Mouse (Mus musculus): ENCODE measurements around the gene Nbeal1. TPM values are rescaled to one million over a fixed set of nuclear protein-coding genes. Genes with fewer than 3 reads are reported as not detected.
A peak's percentile ranks its signal among the peaks of the same experiment; 100 is the strongest.

Nbeal1 gene
- polyA plus RNA-seq, 1 experiment from 2014 or later, result 6.5 TPM

- H3K36me3 ChIP-seq, result 0 out of 2 replicates have a peak, but pooled peaks cover 4% of the 10 kb centered on the region
- no peaks in the 10 kb centered on the region for H3K9me3 ChIP-seq
- H3K27ac ChIP-seq, result no peak overlapping the region
- H3K4me3 ChIP-seq, result no peak overlapping the region
- H3K4me1 ChIP-seq, result no peaks in the 10 kb centered on the region
- no peak overlapping the region for H3K4me2 ChIP-seq
- H3K27me3 ChIP-seq, result no peaks in the 10 kb centered on the region
- no peak for ATAC-seq (ENCODE audit: insufficient number of reproducible peaks, low FRiP score, low TSS enrichment, low read depth)
- H3K9ac ChIP-seq, result no peak overlapping the region
These were observed 8.1 kb downstream of the Nbeal1 start for GRCm38 (mm10) chr1:60188454-60188853.

- 76% methylated on average over 3 of the region's 3 CpGs for WGBS
- no peak for ATAC-seq (ENCODE audit: insufficient number of reproducible peaks, low FRiP score, low TSS enrichment, low read depth)
- Histone ChIP-seq H3K27me3 (no peaks in the 10 kb centered on the region), H3K4me3 (no peak overlapping the region), H3K9me3 (no peaks in the 10 kb centered on the region), H3K9ac (no peak overlapping the region), H3K36me3 (peaks cover 30% of the 10 kb centered on the region), H3K4me2 (no peak overlapping the region), H3K4me1 (no peaks in the 10 kb centered on the region), H3K27ac (no peak overlapping the region)
These were observed 16.4 kb downstream of the Nbeal1 start for GRCm38 (mm10) chr1:60196813-60197212.

GRCm38 (mm10) chr1:60199006-60199405 is 18.6 kb downstream of the Nbeal1 start:
- no peak for ATAC-seq (ENCODE audit: insufficient number of reproducible peaks, low FRiP score, low TSS enrichment, low read depth)
- no peak overlapping the region for H3K9ac ChIP-seq
- no peaks in the 10 kb centered on the region for H3K4me1 ChIP-seq
- H3K4me3 ChIP-seq, result no peak overlapping the region
- H3K36me3 ChIP-seq, result peaks cover 51% of the 10 kb centered on the region
- H3K27ac ChIP-seq, result no peak overlapping the region
- H3K9me3 ChIP-seq, result no peaks in the 10 kb centered on the region
- no peaks in the 10 kb centered on the region for H3K27me3 ChIP-seq
- no peak overlapping the region for H3K4me2 ChIP-seq
- 72% methylated on average over 4 of the region's 4 CpGs for WGBS

DNA sequence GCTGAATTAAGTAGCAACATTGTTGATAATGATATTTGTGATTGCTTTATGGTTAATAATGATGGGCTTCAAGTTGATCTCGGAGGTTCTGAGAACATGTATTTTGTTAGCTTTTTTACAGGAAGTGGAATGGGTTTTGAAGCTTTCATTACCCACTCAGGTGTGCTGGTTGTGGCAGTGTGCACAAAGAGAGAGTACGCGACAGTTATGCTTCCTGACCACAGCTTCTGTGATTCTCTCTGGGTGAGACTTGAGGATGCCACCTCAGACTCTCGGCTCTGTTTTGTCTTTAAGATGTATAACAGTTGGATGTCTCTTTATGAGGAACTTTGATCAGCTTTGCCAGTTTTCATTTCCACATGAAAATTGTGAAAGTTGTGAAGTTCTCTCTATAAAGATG is 55.9 kb downstream of the Nbeal1 start:
- no peak overlapping the region for H3K27ac ChIP-seq
- H3K4me1 ChIP-seq, result no peaks in the 10 kb centered on the region
- H3K4me3 ChIP-seq, result no peak overlapping the region
- no peaks in the 10 kb centered on the region for H3K9me3 ChIP-seq
- no peak overlapping the region for H3K4me2 ChIP-seq
- 92% methylated on average over 4 of the region's 4 CpGs for WGBS
- H3K27me3 ChIP-seq, result no peaks in the 10 kb centered on the region
- H3K36me3 ChIP-seq, result peaks cover 34% of the 10 kb centered on the region
- no peak overlapping the region for H3K9ac ChIP-seq
- ATAC-seq (ENCODE audit: insufficient number of reproducible peaks, low FRiP score, low TSS enrichment, low read depth), result no peak

GRCm38 (mm10) chr1:60240430-60240829 is 60.0 kb downstream of the Nbeal1 start:
- Histone ChIP-seq H3K4me3 (no peak overlapping the region), H3K36me3 (peaks cover 24% of the 10 kb centered on the region), H3K27ac (no peak overlapping the region), H3K4me2 (no peak overlapping the region), H3K27me3 (no peaks in the 10 kb centered on the region), H3K9ac (no peak overlapping the region), H3K9me3 (no peaks in the 10 kb centered on the region), H3K4me1 (no peaks in the 10 kb centered on the region)
- no peak for ATAC-seq (ENCODE audit: insufficient number of reproducible peaks, low FRiP score, low TSS enrichment, low read depth)

DNA sequence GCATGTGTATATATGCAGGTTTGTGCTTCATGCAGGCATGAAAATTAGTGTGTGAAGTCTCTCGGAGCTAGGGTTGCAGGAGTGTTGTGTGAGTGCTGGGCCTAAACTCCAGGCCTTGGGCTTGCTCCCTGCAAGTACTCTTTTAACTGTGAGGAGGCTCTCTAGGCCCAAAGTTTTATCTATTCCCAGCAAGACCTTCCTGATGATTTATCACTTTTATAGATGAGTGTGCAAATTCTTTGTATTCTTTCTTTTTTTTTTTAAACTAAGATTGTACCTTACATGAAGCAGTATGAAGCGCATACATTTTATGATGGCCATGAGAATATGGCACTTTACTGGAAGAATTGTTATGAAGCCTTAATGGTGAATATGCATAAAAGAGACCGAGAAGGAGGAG is 87.7 kb downstream of the Nbeal1 start:
- H3K4me3 ChIP-seq, result no peak overlapping the region
- 87% methylated on average over 3 of the region's 3 CpGs for WGBS
- H3K36me3 ChIP-seq, result peaks cover 31% of the 10 kb centered on the region

DNA sequence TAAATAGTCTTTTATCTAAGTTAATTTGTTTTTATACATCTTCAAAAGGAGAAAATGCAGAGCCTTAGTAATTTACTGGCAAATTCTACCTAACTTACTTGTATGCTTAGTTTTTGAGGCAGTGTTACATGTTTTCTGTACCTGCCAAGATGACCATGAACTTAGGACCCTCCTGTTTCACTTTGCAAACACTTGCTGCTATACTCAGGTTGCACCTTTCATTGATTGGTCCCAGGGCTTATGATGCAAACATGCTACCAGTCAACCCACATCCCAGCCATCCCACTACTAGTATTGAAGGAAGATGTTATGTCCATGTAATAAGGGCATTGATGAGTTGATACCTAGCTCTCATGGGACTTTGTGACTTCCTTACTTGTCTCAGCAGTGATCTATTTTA is 88.9 kb downstream of the Nbeal1 start:
- H3K4me3 ChIP-seq, result no peak overlapping the region

More for the DNA sequence above, 87.7 kb downstream of the Nbeal1 start:
- Histone ChIP-seq H3K4me1 (no peaks in the 10 kb centered on the region), H3K27me3 (no peaks in the 10 kb centered on the region), H3K9me3 (no peaks in the 10 kb centered on the region), H3K27ac (no peak overlapping the region), H3K9ac (no peak overlapping the region), H3K4me2 (no peak overlapping the region)
- no peak for ATAC-seq (ENCODE audit: insufficient number of reproducible peaks, low FRiP score, low TSS enrichment, low read depth)

GRCm38 (mm10) chr1:60272471-60272870 is 92.1 kb downstream of the Nbeal1 start:
- Histone ChIP-seq H3K4me3 (no peak overlapping the region), H3K4me2 (no peak overlapping the region), H3K9ac (no peak overlapping the region), H3K4me1 (no peaks in the 10 kb centered on the region), H3K27me3 (no peaks in the 10 kb centered on the region), H3K9me3 (no peaks in the 10 kb centered on the region), H3K27ac (no peak overlapping the region), H3K36me3 (peaks cover 7% of the 10 kb centered on the region)
- 69% methylated on average over 2 of the region's 2 CpGs for WGBS
- no peak for ATAC-seq (ENCODE audit: insufficient number of reproducible peaks, low FRiP score, low TSS enrichment, low read depth)

More for the DNA sequence above, 88.9 kb downstream of the Nbeal1 start:
- H3K36me3 ChIP-seq, result peaks cover 20% of the 10 kb centered on the region
- no peaks in the 10 kb centered on the region for H3K27me3 ChIP-seq
- ATAC-seq (ENCODE audit: insufficient number of reproducible peaks, low FRiP score, low TSS enrichment, low read depth), result no peak
- no peak overlapping the region for H3K9ac ChIP-seq
- no peaks in the 10 kb centered on the region for H3K9me3 ChIP-seq
- H3K27ac ChIP-seq, result no peak overlapping the region
- H3K4me1 ChIP-seq, result no peaks in the 10 kb centered on the region
- no peak overlapping the region for H3K4me2 ChIP-seq

GRCm38 (mm10) chr1:60293921-60294320 is 113.5 kb downstream of the Nbeal1 start:
- Histone ChIP-seq H3K9ac (no peak overlapping the region), H3K27ac (no peak overlapping the region), H3K9me3 (no peaks in the 10 kb centered on the region), H3K27me3 (no peaks in the 10 kb centered on the region), H3K4me3 (no peak overlapping the region), H3K4me2 (no peak overlapping the region), H3K36me3 (peaks cover 34% of the 10 kb centered on the region), H3K4me1 (no peaks in the 10 kb centered on the region)
- no peak for ATAC-seq (ENCODE audit: insufficient number of reproducible peaks, low FRiP score, low TSS enrichment, low read depth)
- 67% methylated on average over 1 of the region's 1 CpGs for WGBS

- Histone ChIP-seq H3K36me3 (peaks cover 9% of the 10 kb centered on the region), H3K27me3 (no peaks in the 10 kb centered on the region), H3K4me2 (peak within 1 kb of the TSS; percentile 67), H3K4me1 (peaks cover 7% of the 10 kb centered on the region), H3K9ac (peak within 1 kb of the TSS; percentile 49), H3K27ac (peak within 1 kb of the TSS; percentile 95), H3K9me3 (no peaks in the 10 kb centered on the region), H3K4me3 (peak within 1 kb of the TSS; percentile 66)
- peak; percentile 95 for ATAC-seq (ENCODE audit: insufficient number of reproducible peaks, low FRiP score, low TSS enrichment, low read depth)
- under 1% methylated on average over 59 of the region's 60 CpGs for WGBS
These were observed 162.6 kb downstream of the Nbeal1 start, which contains the start of gene Cyp20a1 for GRCm38 (mm10) chr1:60342808-60343629. Gene Cyp20a1 (plus strand): TSS chr1:60343323.

DNA sequence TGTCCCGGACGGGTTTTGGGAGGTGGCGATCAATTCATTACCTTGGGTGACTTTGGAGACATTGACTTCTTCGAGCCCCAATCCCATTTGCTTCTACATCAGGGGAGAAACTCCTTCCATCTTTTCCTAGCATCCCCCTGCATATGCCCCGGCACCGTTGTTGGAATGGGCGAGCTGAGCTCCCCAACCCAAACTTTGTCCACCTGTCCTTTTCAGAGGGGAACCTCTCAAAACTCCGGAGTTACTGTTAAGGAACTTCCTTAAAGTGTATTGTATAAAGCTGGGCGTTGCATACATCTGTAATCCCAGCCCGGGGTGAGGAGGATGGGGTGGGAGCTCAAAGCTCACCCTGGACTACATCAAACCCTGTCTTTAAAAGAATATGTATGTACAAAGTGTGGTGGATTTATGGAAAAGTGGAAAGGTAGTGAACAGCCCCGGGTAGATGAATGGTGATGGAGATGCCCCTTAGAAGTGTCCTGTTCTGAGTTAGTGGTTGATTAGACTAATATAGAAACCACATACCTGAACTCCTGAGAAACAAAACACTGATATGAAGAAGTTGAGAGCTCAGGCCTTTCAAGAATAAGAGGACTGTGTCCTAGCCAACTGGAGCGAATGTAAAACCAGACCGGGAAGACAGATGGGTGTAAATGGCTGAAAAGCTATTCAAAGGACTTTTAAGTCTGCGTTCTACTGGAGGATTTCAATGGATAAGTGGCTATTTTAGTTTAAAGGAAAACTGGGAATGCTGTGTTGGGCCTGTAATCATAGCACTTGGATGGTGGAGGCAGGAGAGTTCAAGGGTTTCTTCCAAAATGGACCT is 163.4 kb downstream of the Nbeal1 start:
- Histone ChIP-seq H3K4me3 (peak overlapping the region; percentile 66), H3K9ac (peak overlapping the region; percentile 49), H3K4me1 (peaks cover 7% of the 10 kb centered on the region), H3K9me3 (no peaks in the 10 kb centered on the region), H3K4me2 (peak overlapping the region; percentile 67), H3K27ac (peak overlapping the region; percentile 95), H3K27me3 (no peaks in the 10 kb centered on the region), H3K36me3 (peaks cover 5% of the 10 kb centered on the region)
- WGBS, result 13% methylated on average over 14 of the region's 14 CpGs
- no peak for ATAC-seq (ENCODE audit: insufficient number of reproducible peaks, low FRiP score, low TSS enrichment, low read depth)

- Histone ChIP-seq H3K4me3 (no peak overlapping the region), H3K27ac (no peak overlapping the region), H3K36me3 (no peaks in the 10 kb centered on the region), H3K9ac (no peak overlapping the region), H3K27me3 (no peaks in the 10 kb centered on the region), H3K4me2 (no peak overlapping the region), H3K4me1 (peaks cover 7% of the 10 kb centered on the region), H3K9me3 (no peaks in the 10 kb centered on the region)
- WGBS, result 84% methylated on average over 6 of the region's 6 CpGs
- no peak for ATAC-seq (ENCODE audit: insufficient number of reproducible peaks, low FRiP score, low TSS enrichment, low read depth)
These were observed 164.3 kb downstream of the Nbeal1 start for GRCm38 (mm10) chr1:60344670-60345069.
